Mouse (Mus musculus) lung, postnatal 0 days (tissue): ENCODE results near the gene Cox20.
"Not testable (repeated sequence)": the region's sequence is repeated elsewhere in the genome, so short reads cannot be mapped to it uniquely, and the experiment has no call there.

Experiments
- CTCF ChIP-seq: IDR thresholded peaks from 2 replicates; pipeline ENCODE4 v1.5.1; 2016; ENCODE audit warnings: antibody characterized with exemption, mild to moderate bottlenecking
- EP300 ChIP-seq: IDR thresholded peaks from 2 replicates; pipeline ENCODE4 v1.6.1; 2016; ENCODE audit warnings: antibody characterized with exemption, mild to moderate bottlenecking, control low read depth

DNA sequence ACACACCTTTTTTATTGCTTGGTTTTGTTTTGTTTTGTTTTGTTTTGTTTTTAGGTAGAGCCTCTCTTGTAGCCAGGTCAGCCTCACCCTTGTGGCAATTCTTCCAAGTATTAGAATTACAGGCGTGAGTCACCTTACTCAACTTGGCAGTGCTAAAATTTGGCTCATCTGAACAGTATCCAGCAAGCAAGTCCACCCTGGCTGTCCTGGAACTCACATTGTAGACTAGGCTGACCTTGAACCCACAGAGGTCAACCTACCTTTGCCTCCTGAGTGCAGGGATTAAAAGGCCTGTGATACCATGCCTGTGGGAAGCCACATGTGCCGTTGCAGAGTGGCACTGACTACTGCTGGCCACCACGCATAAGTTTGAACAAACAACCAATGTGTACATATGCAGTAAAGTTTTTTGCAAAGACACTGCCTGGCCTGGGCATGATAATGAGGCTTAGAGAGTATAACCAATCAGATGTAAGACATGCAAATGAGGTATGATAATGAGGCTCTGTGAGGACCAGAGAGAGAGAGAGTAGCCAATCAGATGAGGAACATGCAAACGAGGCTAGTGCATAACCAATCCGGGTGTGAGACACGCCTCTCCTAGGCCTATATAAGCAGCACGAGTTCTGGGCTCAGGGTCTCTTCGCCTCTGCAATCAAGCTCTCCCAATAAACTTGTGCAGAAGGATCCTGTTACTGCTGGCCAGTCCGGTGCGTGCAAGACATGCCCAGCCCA lies 25.3 kb downstream of the Cox20 start:
- TF ChIP-seq CTCF, EP300: not testable (repeated sequence)
